Mouse (Mus musculus): Measurements from ENCODE around the gene Dusp13. TPM values are rescaled to one million over a fixed set of nuclear protein-coding genes. Genes with fewer than 3 reads are reported as not detected.

Dusp13 gene
- total RNA-seq (2021), result 10 to 100 TPM; 34.8 to 38.0 TPM
- long read RNA-seq, experiment 1, transcript Dusp13-201 (8 exons, 1,745 nt), result major isoform, 21 of 41 reads
- long read RNA-seq, experiment 1, partial matches to known transcripts, result 3 of 41 reads
- long read RNA-seq, experiment 1, other reads (novel, unspliced or antisense), result 16 of 41 reads
- long read RNA-seq, experiment 2, transcript Dusp13-201 (8 exons, 1,745 nt), result major isoform, 21 of 50 reads
- long read RNA-seq, experiment 2, partial matches to known transcripts, result 7 of 50 reads
- long read RNA-seq, experiment 2, other reads (novel, unspliced or antisense), result 20 of 50 reads

- intact Hi-C loops (cut with DNase I; ENCODE audit: low total_unique reads), result loop anchor here (10.0 kb wide), 1 partner anchor 104 kb away; no protein-coding TSS in a partner anchor
- peak; percentile 64 for DNase-seq
These were observed at the start of gene Dusp13 for GRCm38 (mm10) chr14:21750881-21751542. TSS of gene Dusp13 (minus strand) at chr14:21751181.

- intact Hi-C loops (cut with DNase I; ENCODE audit: low total_unique reads), result no loop called here
These were observed 49.7 kb upstream of the Dusp13 start for GRCm38 (mm10) chr14:21800641-21801040.

GRCm38 (mm10) chr14:21792250-21792649, 41.3 kb upstream of the Dusp13 start:
- intact Hi-C loops (cut with DNase I; ENCODE audit: low total_unique reads), result no loop called here
- DNase-seq, result no peak

More at GRCm38 (mm10) chr14:21800641-21801040, 49.7 kb upstream of the Dusp13 start:
- DNase-seq, result no peak

DNA sequence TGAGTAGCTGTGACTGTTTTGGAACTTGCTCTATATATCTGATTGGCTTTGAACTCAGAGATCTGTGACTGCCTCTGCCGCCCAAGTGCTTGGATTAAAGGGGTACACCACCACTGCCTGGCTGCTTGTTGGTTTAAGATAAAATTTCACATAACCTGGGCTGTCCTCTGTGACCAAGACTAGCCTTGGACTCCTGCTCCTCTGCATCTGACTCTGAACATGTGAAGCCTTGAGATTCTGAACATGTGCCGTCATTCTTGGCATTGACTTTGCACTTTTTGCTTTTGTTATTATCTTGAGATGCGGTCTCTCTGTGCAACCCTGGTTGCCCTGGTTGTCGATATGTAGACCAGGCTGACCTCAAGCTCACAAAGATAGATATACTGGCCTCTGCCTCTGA, 40.7 kb upstream of the Dusp13 start:
- no peak for DNase-seq
- intact Hi-C loops (cut with DNase I; ENCODE audit: low total_unique reads), result no loop called here

DNA sequence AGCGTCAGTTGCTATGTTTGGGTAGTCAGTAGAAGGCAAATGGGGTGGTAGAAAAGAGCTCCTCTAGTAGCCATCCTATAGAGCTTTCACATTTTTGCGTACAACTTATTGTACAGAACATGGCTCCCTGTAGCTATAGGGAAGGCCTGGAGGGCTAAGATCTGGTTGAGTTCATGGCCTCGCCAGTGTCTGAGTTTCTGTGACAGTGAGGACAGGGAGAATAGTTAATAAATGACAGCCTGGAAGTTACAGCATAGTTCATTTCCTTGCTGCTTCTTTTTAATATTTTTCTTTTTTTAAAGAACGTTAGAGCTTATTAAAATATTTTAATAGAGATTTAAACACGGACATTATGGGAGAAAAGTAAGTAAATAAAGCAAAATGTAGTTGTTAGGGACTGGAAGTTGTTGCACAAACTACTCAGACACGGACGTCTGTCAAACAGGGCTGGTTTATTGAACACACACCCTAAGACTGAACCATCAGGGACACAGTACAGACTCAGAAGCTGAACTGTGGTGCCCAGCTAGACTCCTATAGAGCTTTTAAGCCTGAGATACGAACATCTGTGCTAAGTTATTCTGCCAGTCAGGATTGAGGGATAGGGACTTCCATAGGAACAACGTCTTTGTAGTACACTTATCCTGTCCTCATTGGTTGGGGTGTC, 39.7 kb upstream of the Dusp13 start:
- DNase-seq, result no peak
- intact Hi-C loops (cut with DNase I; ENCODE audit: low total_unique reads), result no loop called here

DNA sequence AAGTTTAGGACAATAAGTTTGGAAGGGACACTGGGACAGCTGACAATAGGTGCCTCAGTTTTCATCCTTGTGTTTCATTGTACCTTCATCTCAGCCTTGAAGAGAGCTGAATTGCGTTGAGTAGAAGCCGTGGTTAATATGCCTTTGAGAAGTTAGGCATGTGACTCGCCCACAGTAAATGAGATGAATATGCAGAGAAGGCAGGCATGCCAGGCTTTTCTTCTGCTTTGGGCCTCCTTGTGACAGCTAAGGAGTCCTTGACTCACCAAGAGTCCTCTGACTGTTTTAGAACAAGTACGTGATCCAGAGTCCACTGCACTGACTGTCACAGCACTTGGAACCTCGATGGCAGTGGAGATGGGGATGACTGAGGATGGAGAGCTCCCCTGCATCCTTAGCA, 37.1 kb upstream of the Dusp13 start:
- intact Hi-C loops (cut with DNase I; ENCODE audit: low total_unique reads), result no loop called here
- DNase-seq, result no peak

- intact Hi-C loops (cut with DNase I; ENCODE audit: low total_unique reads), result no loop called here
- DNase-seq, result no peak
These were observed 36.4 kb upstream of the Dusp13 start for GRCm38 (mm10) chr14:21787374-21787773.

DNA sequence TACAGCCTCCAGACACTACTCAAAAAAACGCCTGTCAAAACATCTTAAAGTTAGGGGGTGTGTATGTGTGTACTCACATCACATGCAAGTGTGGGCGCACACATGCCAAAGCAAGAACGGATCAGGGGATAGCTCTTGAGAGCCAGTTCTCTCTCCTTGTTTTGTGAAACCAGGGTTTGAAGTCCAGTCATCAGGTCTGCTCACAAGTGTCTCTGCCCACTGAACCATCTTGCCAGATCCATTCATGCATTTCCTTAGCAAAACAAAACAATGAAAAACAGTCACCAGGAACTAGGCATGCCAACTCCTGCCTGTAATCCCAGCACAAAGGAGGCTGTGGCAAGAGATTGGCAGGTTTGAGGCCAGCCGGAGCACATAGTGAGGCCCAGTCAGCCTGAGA, 35.5 kb upstream of the Dusp13 start:
- intact Hi-C loops (cut with DNase I; ENCODE audit: low total_unique reads), result no loop called here

DNA sequence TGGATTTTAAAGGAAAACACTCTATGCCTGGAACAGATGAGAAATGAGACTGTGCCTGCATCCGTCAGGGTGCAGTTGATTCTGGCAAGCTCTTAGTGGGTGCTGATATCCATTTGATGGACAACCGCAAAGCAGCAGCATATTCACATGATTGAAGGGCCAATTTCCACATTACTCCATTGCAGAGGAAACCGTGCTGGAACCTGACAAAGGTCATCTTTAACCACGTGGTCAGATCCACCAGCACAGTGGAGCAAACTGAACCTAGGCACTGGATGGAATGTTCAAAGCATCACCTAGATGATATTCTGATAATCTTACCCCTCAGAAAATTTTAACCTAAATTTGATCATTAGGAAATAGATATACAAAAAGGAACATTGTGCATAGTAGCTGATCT, 25.2 kb upstream of the Dusp13 start:
- intact Hi-C loops (cut with DNase I; ENCODE audit: low total_unique reads), result no loop called here
- no peak for DNase-seq

More for the DNA sequence above, 35.5 kb upstream of the Dusp13 start:
- no peak for DNase-seq

GRCm38 (mm10) chr14:21773946-21774345, 23.0 kb upstream of the Dusp13 start:
- intact Hi-C loops (cut with DNase I; ENCODE audit: low total_unique reads), result no loop called here
- no peak for DNase-seq

DNA sequence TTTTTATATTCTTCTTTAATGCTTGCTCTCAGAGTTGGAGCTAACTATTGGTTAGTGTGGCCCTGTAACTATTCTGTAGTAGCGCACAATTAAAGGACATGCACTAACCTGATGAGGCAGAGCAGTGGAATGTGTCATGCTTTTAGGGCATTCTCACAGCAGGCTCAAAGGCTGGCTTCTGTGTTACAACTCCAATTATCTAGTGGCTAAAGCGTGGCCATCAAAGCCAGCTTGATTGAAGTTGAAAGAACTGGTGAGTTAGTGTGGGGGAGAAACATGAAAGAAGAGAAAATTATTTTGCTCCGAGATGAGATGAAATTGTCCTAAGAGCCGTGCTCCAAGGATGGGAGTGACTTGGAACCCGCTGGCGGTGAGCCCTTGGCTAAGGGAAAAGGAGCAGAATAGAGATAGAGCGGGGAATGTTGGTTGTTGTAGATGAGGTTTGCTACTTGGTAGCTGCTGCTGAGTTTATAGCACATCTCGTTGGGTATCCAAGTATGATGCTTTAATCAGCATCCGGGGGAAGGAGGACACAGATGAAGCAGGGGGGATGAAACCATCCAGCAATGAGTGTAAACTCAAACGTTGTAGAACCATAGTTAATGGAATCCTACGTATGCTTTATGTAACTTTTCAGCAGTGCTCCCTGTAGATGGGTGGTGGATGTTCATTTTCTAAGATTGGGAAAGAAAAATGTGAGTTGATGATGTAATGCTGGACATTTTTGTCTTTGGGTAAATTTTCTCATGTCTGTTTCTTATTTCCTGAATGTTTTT, 21.7 kb upstream of the Dusp13 start:
- intact Hi-C loops (cut with DNase I; ENCODE audit: low total_unique reads), result no loop called here
- DNase-seq, result peak; percentile 34

- intact Hi-C loops (cut with DNase I; ENCODE audit: low total_unique reads), result no loop called here
- no peak for DNase-seq
These were observed 15.5 kb upstream of the Dusp13 start for GRCm38 (mm10) chr14:21766398-21766958.

GRCm38 (mm10) chr14:21765754-21766397, 14.9 kb upstream of the Dusp13 start:
- no peak for DNase-seq
- intact Hi-C loops (cut with DNase I; ENCODE audit: low total_unique reads), result no loop called here

GRCm38 (mm10) chr14:21764646-21765045, 13.7 kb upstream of the Dusp13 start:
- intact Hi-C loops (cut with DNase I; ENCODE audit: low total_unique reads), result no loop called here
- DNase-seq, result no peak

- intact Hi-C loops (cut with DNase I; ENCODE audit: low total_unique reads), result no loop called here
- DNase-seq, result no peak
These were observed 12.8 kb upstream of the Dusp13 start for GRCm38 (mm10) chr14:21763736-21764135.

DNA sequence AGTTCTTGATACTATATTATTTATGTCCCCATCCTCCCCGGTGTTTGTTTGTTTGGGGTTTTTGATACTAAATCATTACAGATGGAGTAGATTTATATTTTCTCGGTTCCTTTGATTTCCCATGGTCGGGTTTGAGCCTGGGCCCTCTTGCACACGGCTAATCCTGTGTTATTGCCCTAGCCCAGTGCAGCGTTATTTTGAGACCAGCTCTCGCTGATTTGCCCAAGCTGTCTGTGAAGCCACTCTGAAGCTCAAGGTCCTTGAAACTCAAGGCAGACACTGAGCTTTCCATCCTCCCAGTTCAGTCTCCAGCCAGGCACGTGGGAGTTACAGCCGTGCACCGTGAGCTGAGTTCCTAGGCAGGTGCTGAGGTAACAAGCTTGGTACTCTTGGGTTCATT, 10.6 kb upstream of the Dusp13 start:
- DNase-seq, result no peak
- intact Hi-C loops (cut with DNase I; ENCODE audit: low total_unique reads), result no loop called here

DNA sequence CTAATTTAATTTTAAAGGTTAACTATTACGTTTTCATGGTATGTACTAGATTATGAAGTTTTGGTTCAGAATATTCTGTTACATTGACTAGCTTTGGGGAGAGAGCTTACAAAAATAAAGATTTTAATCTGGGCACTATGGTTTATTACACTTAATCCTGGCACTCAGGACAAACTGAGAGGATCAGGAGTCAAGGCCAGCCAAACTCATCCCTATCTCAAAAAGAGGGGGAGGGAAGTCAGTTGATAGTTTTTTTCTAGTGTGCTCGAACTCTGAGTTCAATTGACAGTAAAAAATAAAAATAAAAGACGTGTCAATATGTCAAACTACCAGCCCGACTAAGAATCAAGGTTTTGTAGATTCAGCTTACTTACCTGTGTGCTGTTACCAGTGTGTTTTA, 2.4 kb upstream of the Dusp13 start:
- no peak for DNase-seq
- intact Hi-C loops (cut with DNase I; ENCODE audit: low total_unique reads), result loop anchor here (10.0 kb wide), 1 partner anchor 101 kb away; no protein-coding TSS in a partner anchor

GRCm38 (mm10) chr14:21752411-21752810, 1.4 kb upstream of the Dusp13 start:
- no peak for DNase-seq
- intact Hi-C loops (cut with DNase I; ENCODE audit: low total_unique reads), result loop anchor here (10.0 kb wide), 1 partner anchor 102 kb away; no protein-coding TSS in a partner anchor
